Mouse (Mus musculus): ENCODE data around the gene Hpse2. TPM values are rescaled to one million over a fixed set of nuclear protein-coding genes. Genes with fewer than 3 reads are reported as not detected.

Hpse2 gene
- total RNA-seq, 2 experiments from 2014 or later, result not detected

DNA sequence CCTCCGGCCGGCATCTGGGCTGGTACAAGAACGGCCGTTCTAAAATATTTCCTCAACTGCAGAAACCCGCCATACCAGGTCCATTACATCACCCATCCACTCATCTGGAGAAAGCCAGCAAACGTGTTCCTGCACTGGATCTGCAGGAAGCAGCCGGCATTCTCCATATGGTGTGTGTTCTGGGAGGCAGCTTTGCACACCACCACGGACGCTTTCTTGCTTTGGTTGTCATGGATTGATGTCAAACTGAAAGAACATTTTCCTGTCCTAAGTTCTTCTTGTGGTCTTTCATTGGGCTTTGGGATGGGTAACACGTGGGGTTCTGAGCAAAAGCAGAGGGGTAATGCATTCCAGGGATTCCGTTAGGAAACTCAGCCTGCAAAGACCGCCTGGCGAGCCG, 646.3 kb downstream of the Hpse2 start:
- no peak for DNase-seq (ENCODE audit: low spot score in 2 of 2)

DNA sequence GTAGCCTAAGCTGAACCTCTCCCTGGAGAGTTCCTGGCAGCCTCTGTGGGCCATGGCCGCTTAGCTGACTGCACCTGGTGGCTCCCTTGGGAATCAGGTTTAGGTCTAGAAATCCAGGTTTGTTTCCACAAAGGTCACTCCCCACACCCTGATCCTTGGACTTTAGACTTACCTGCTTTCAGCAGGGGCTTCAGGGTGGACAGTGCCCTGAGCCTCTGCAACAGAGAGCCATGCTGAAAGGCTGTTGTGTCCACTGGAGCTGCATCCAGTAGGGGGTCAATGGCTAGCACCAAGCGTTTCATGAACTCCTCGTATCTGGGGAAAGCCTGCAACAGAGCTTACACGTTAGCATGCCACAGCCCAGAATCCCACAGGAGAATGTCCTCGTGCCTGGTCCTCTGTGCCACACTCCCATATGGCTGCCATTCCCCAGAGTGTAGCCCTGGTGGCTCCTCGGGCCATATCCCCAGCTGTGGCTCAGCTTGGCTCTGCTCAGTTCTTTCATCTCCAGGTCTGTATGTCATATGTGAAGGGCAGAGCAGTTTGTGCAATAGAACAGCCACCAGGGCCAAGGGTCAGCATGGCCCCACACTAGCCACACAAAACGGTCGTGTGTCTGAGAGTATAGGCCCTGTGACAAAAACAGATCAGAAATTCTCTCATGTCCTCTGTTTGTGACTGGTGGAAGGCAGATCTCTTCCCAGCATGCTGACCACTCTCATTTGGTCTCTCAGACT, 647.8 kb downstream of the Hpse2 start:
- no peak for DNase-seq (ENCODE audit: low spot score in 2 of 2)

DNA sequence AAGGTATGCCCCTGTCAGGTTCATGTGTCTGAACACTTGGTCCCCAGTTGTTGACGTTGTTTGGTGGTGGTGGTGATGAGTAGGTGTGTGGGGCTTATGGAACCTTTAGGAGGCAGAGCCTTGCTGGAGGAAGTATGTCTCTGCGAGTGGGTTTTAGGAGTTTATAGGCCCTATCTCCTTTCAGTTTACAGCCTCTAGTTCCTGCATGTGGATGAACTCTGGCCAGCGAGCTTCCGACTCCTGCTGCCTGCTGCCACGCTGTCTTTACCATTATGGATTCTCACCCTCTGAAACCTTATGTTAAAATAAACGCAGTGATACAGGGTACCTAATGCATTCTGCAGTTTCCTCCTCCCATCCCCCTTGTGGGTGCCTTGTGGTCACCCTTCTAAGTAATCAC, 648.4 kb downstream of the Hpse2 start:
- no peak for DNase-seq (ENCODE audit: low spot score in 2 of 2)

DNA sequence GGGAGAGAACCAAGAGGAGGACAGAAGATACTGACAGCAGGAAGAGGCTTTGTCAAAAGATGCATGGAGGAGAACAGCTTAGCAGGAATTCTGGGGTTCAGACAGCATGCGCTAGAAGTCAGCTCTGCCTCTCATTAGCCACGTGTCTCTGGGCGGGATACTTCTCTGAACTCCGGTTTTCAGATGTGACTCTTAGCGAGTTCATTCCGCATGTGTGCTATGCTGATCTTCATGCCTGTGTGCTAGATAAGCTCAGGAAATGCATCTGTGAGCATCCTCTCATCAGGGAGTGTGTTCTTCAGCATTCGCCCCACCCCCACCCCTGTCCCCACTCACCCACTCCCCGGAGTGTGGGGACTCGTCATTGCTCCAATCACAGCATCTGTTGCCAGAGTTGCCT, 650.4 kb downstream of the Hpse2 start:
- DNase-seq (ENCODE audit: low spot score in 2 of 2), result no peak

Other genes with a start within 250 kb of the Hpse2 start
- gene Cnnm1, start 52.1 kb upstream of the Hpse2 start, total RNA-seq (2021), result under 1 TPM; 0.29 to 0.33 TPM
- 100 to 1,000 TPM; 181 to 350 TPM for gene Got1, start 136.2 kb upstream of the Hpse2 start, total RNA-seq (2021)
- gene Nkx2-3, start 224.0 kb upstream of the Hpse2 start, total RNA-seq (2021), result not detected

All from adrenal gland, adult 18-20 months (tissue).